Mouse (Mus musculus) stomach, embryonic 16.5 days (tissue): ENCODE results near the gene Nfasc. TPM values are rescaled to one million over a fixed set of nuclear protein-coding genes. Genes with fewer than 3 reads are reported as not detected.

ENCODE experiments used
- ATAC-seq: fragments of 200-750 bp; cut with Nextera tagmentation; 2 replicates; pipeline ENCODE4 v1.8.0; 2017; ENCODE audit warnings: moderate number of reproducible peaks, moderate TSS enrichment; ENCODE audit not compliant: insufficient read depth, low FRiP score
- H3K27ac ChIP-seq: fragments of 300-500 bp; sonication (generic); 2 replicates; pipeline ENCODE4 v1.5.1; 2014; ENCODE audit warnings: low read length
- H3K27me3 ChIP-seq: fragments of 300-500 bp; sonication (generic); 2 replicates; pipeline ENCODE4 v1.6.1; 2014; ENCODE audit warnings: low read length, control low read depth, mixed read lengths; ENCODE audit not compliant: control insufficient read depth, insufficient read depth
- H3K36me3 ChIP-seq: fragments of 300-500 bp; sonication (generic); 2 replicates; pipeline ENCODE4 v1.6.1; 2014; ENCODE audit warnings: low read length; ENCODE audit not compliant: control insufficient read depth, insufficient read depth
- H3K4me1 ChIP-seq: fragments of 300-500 bp; sonication (generic); 2 replicates; pipeline ENCODE4 v1.6.1; 2014; ENCODE audit warnings: low read length, control low read depth, mixed read lengths; ENCODE audit not compliant: control insufficient read depth, insufficient read depth
- H3K4me2 ChIP-seq: fragments of 300-500 bp; sonication (generic); 2 replicates; pipeline ENCODE4 v1.6.1; 2014; ENCODE audit warnings: low read depth, low read length, mixed read lengths
- H3K4me3 ChIP-seq: fragments of 300-500 bp; sonication (generic); replicated peaks from 2 replicates; pipeline ENCODE4 v1.5.1; 2014; ENCODE audit warnings: mild to moderate bottlenecking, low read length
- H3K9ac ChIP-seq: fragments of 300-500 bp; sonication (generic); 2 replicates; pipeline ENCODE4 v1.6.1; 2014; ENCODE audit warnings: low read length
- H3K9me3 ChIP-seq: fragments of 300-500 bp; sonication (generic); replicated peaks from 2 replicates; pipeline ENCODE4 v1.6.1; 2016; ENCODE audit warnings: low read length, control low read depth; ENCODE audit not compliant: control insufficient read depth
- whole genome bisulfite sequencing: fragments of 180-500 bp; shearing (Covaris S2); extraction: QIAGEN DNeasy Blood & Tissue Kit; methylation state at CpG from one replicate; pipeline ENCODE4 v1.1.7; 2014; 5-methylcytosine and 5-hydroxymethylcytosine counted together
- polyA plus RNA-seq: library from polyadenylated mRNA; unstranded; fragments of >200 nt; fragmentation: Nextera tagmentation; extraction: Ambion mirVana; gene quantifications from 2 replicates; pipeline ENCODE4 v1.2.1, GENCODE M21; 2015

Nfasc gene
- polyA plus RNA-seq, 1 experiment from 2014 or later = 2.3 TPM

DNA sequence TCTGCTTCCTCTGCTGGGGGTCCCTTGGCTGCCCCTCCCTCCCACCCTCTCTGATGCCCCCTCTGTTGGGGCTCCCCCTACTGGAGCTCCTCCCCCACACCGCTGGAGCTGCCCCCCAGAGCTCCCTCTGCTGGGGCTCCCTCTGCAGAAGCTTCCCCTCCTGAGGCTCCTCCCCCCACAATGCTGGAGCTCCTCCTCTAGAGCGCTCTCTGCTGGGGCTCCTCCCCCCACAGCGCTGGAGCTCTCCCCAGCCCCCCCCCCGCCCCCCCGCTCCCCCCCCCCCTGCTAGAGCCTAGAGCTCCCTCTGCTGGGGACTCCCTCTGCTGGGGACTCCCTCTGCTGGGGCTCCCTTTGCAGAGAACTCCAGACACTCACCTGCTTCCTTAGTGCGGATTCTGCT, 220.8 kb downstream of the Nfasc start:
- H3K4me2 ChIP-seq = no peak overlapping the region
- WGBS = 16% methylated on average over 4 of the region's 6 CpGs
- no peaks in the 10 kb centered on the region for H3K9me3 ChIP-seq
- H3K27me3 ChIP-seq = no peaks in the 10 kb centered on the region
- peak; percentile 57 for ATAC-seq
- H3K27ac ChIP-seq = no peak overlapping the region
- H3K4me3 ChIP-seq = no peak overlapping the region
- H3K36me3 ChIP-seq = no peaks in the 10 kb centered on the region
- H3K4me1 ChIP-seq = no peaks in the 10 kb centered on the region
- no peak overlapping the region for H3K9ac ChIP-seq

DNA sequence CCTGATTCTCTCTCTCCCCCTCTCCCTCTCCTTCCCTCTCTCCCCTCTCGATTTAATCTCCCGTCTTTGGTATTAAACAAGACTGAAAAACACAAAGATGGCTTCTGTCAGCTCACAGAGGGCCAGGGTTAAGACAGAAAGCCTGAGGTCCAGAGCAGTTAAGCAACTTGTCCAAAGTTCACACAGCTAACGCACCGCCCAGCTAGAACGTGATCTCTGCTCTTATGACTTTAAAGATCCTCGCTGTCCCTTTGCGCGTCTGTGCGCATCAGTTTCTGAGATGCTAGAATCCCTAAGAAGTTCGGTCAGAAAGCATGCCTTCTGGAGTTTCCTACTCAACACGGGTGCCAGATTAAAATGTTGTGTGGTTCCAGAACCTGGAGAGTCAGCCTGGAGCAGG, 221.9 kb downstream of the Nfasc start:
- Histone ChIP-seq H3K4me1 (no peaks in the 10 kb centered on the region), H3K27me3 (no peaks in the 10 kb centered on the region), H3K4me2 (no peak overlapping the region), H3K4me3 (no peak overlapping the region), H3K9me3 (no peaks in the 10 kb centered on the region), H3K27ac (no peak overlapping the region), H3K9ac (no peak overlapping the region), H3K36me3 (no peaks in the 10 kb centered on the region)
- 85% methylated on average over 11 of the region's 11 CpGs for WGBS
- no peak for ATAC-seq

DNA sequence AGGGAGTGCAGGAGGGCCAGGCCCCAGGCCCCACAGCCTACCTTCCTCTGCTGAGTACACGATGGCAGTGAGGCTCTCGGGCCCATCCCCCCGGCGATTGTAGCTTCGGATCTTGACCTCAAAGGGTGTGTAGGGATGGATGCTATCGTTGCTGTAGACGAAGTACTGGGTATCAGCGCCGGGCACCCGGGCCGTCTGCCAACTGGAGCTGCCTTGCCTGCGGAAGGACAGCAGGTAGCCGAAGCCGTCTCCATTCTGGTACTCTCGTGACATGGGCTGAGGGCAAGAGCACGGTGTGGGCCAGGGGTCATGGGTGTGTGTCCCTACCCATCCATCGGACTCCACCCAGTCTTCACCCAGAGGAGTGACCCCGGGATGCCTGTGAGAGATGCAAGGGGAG, 223.0 kb downstream of the Nfasc start:
- Histone ChIP-seq H3K4me1 (no peaks in the 10 kb centered on the region), H3K9me3 (no peaks in the 10 kb centered on the region), H3K27ac (no peak overlapping the region), H3K9ac (no peak overlapping the region), H3K27me3 (no peaks in the 10 kb centered on the region), H3K4me3 (no peak overlapping the region), H3K4me2 (no peak overlapping the region), H3K36me3 (no peaks in the 10 kb centered on the region)
- 78% methylated on average over 18 of the region's 18 CpGs for WGBS
- ATAC-seq = no peak

DNA sequence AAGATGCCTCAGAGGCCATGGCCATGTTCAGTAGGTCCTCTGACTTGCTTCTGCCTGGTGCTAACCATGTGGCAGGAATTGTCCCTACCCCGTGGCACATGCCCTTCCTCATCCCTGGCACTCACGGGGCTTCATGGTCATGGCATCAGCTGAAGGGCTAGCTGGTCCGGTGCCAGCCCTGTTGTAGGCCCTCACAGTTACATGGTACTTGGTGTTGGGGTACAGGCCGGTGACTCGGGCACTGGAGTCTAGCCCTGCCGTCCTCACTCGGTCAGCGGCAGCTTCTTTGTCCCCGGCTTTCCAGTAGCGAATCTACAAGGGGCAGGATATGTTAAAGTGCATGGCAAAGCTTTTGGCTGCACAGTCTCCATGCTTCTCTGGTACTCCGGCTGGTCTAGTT, 224.8 kb downstream of the Nfasc start:
- 88% methylated on average over 11 of the region's 11 CpGs for WGBS
- Histone ChIP-seq H3K9me3 (no peaks in the 10 kb centered on the region), H3K27ac (no peak overlapping the region), H3K9ac (no peak overlapping the region), H3K27me3 (no peaks in the 10 kb centered on the region), H3K4me2 (no peak overlapping the region), H3K4me3 (no peak overlapping the region), H3K36me3 (no peaks in the 10 kb centered on the region), H3K4me1 (no peaks in the 10 kb centered on the region)
- ATAC-seq = no peak

DNA sequence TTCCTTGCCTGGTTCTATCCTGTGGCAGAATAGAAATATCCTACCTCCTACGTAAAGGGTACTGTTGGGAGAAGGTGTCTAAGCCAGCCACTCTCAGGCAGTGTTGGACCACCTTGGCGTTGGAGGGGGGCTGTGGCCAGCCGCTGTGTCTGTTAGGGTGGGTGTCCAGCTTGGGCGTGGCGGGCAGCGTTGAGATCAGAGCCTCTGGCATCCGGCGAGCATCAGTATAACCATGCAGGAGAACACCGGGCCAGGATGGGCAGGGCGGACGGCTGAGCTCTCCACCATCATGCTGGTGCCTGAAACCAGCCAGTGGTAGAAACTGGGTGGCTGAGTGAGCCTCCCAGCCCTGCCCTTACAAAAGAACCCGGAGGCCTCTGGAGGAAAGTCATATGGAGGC, 226.3 kb downstream of the Nfasc start:
- H3K36me3 ChIP-seq = no peaks in the 10 kb centered on the region
- no peaks in the 10 kb centered on the region for H3K4me1 ChIP-seq
- H3K27me3 ChIP-seq = no peaks in the 10 kb centered on the region
- no peak overlapping the region for H3K9ac ChIP-seq
- WGBS = 91% methylated on average over 12 of the region's 12 CpGs
- H3K9me3 ChIP-seq = no peaks in the 10 kb centered on the region
- H3K4me3 ChIP-seq = no peak overlapping the region
- no peak overlapping the region for H3K4me2 ChIP-seq
- no peak overlapping the region for H3K27ac ChIP-seq
- no peak for ATAC-seq

Other genes starting within 250 kb of the Nfasc start
- gene Tmem81, start 235.6 kb downstream of the Nfasc start, polyA plus RNA-seq = 1.9 and 2.2 TPM in 2 replicates
- gene Cntn2, start 198.5 kb downstream of the Nfasc start, polyA plus RNA-seq = 0.06 and 0.18 TPM in 2 replicates
- 3.1 and 3.3 TPM in 2 replicates for gene Lrrn2, start 138.5 kb upstream of the Nfasc start, polyA plus RNA-seq